8 mouse cellular contexts compared by ENCODE assay signal in the genomic region with DNA sequence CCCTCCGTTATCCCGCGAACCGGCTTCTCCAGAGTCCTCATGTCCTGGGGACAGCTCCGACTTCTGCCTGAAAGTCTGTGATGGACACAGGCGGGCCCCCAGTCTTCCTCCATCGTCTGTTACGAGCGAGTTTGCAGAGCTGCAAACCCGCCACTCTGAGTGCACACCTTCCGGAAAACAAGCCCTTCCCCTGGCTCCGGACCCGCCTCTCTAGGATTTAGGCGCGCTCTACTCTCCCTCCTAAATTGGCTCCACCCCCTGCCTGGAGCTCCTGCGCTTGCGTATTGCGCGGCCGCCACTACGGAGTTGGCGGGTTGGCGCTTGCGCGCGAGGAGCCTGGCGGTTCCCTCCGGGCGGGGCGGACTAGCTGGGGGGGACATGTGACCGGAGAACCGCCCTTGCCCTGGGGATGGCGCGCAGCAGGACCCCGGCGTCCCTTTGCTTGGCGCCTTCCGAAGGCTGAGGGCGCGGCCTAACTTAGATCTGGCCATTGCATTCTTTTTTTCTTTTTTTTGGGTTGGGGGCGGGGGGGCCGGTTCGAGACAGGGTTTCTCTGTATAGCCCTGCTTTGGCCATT. TPM values are rescaled to one million over a fixed set of nuclear protein-coding genes. Genes with fewer than 3 reads are reported as not detected.
DNase-seq lines count a peak whose midpoint lies in the region; ATAC-seq lines count a peak whose summit lies in the region.

No protein-coding gene starts in this region.

- peaks cover 28% of the 10 kb centered on the region for H3K4me1 ChIP-seq in hindbrain, embryonic 15.5 days (replicated peaks)

- H3K27me3 ChIP-seq in hindbrain, embryonic 15.5 days: no peaks in the 10 kb centered on the region

- peak overlapping the region; percentile 93 for H3K27ac ChIP-seq in hindbrain, embryonic 15.5 days (replicated peaks)

- H3K9ac ChIP-seq in hindbrain, embryonic 15.5 days: peak overlapping the region; percentile 59

- H3K9me3 ChIP-seq in hindbrain, embryonic 15.5 days: no peaks in the 10 kb centered on the region

- peak; percentile 88 to 93 for DNase-seq in cerebellum, postnatal 4 days (ENCODE audit: low spot score in 2 of 2)
- DNase-seq in frontal cortex, postnatal 36 days (ENCODE audit: low spot score in 2 of 2): peak; percentile 92 to 95
- peak; percentile 93 to 94 for DNase-seq in layer of hippocampus, postnatal 36 days
- DNase-seq in lung, postnatal 36 days: peak; percentile 96
- DNase-seq in retina, embryonic 14.5 days (ENCODE audit: low spot score): peak; percentile 96
- DNase-seq in thymus, postnatal 4 days: peak; percentile 97

- H3K4me2 ChIP-seq in hindbrain, embryonic 15.5 days: peak overlapping the region; percentile 98

- H3K4me3 ChIP-seq in hindbrain, embryonic 15.5 days: peak overlapping the region; percentile 72

- ATAC-seq in activated CD4-positive, CD25-positive, alpha-beta regulatory T cell, adult 4 months: peak; percentile 80
- peak; percentile 97 for ATAC-seq in hindbrain, embryonic 15.5 days (ENCODE audit: low FRiP score, low read depth)

- peaks cover 8% of the 10 kb centered on the region for H3K36me3 ChIP-seq in hindbrain, embryonic 15.5 days

- WGBS in hindbrain, embryonic 15.5 days: under 1% methylated on average over 43 of the region's 43 CpGs

RNA-seq across cellular contexts. Expression of gene Fbxo5, which starts 0.4 kb away (rescaled TPM):
- 10 to 100 TPM; 32.7 to 37.9 TPM for polyA plus RNA-seq in activated CD4-positive, CD25-positive, alpha-beta regulatory T cell, adult 4 months (2017; shearing (Covaris generic))
- polyA plus RNA-seq in hindbrain, embryonic 15.5 days (2015; fragmentation: Nextera tagmentation; extraction: Ambion mirVana): 14.2 and 16.9 TPM in 2 replicates
- total RNA-seq in layer of hippocampus, postnatal 36 days (2021): 1 to 10 TPM; 1.3 to 1.5 TPM

RNA-seq across cellular contexts. Expression of gene Mtrf1l, which starts 17.9 kb away (rescaled TPM):
- 1 to 10 TPM; 4.4 to 5.5 TPM for polyA plus RNA-seq in activated CD4-positive, CD25-positive, alpha-beta regulatory T cell, adult 4 months (2017; shearing (Covaris generic))
- polyA plus RNA-seq in hindbrain, embryonic 15.5 days (2015; fragmentation: Nextera tagmentation; extraction: Ambion mirVana): 10.6 and 12.3 TPM in 2 replicates
- 10 to 100 TPM in 1 of 2 experiments, 1 to 10 TPM in 1; 9.7 to 14.8 TPM for total RNA-seq in layer of hippocampus, postnatal 36 days (2021)

Comparison
In these comparisons a context has a peak if more than half of its experiments do, and no peak if none do; other contexts are left out.
1. Peak in every context shown above with its lines: DNase-seq, ATAC-seq, H3K4me3 ChIP-seq and H3K27ac ChIP-seq.